Mouse (Mus musculus): ENCODE measurements at regions not wholly inside any gene's neighbourhood (a gene's known extent, or its start where the extent isn't known, plus 50 kb on each side); places are given as distances from the start of the nearest gene placed in this dataset.

- no peak for DNase-seq
These were observed 1339.3 kb upstream of the Dsel start for GRCm38 (mm10) chr1:113204019-113204418.

- DNase-seq: no peak
These were observed 1329.5 kb upstream of the Dsel start for GRCm38 (mm10) chr1:113194116-113194812.

GRCm38 (mm10) chr1:113163173-113163572, 1298.5 kb upstream of the Dsel start:
- no peak for DNase-seq
